Mouse (Mus musculus): Measurements from ENCODE around the gene Usp25.

The Usp25 gene

DNA sequence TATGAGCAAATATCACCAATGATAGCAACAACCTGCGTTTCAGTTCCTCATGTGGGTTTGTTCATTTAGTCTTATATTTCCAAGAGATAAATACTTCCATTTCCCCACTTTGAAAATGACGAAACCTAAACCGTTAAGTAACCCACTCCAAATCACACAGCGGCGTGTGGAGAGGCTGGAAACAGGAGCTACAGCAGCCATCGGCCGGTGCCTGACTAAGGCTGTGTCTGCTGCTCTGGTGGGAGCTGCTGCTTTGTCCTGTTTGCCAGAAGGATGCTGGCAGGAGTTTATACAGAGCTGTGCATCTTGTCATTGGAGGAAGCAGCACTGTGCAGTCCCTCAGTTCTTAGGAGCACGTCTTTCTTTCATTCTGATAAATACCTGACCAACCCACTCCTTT, 21.2 kb downstream of the Usp25 start:
- DNase-seq = no peak

DNA sequence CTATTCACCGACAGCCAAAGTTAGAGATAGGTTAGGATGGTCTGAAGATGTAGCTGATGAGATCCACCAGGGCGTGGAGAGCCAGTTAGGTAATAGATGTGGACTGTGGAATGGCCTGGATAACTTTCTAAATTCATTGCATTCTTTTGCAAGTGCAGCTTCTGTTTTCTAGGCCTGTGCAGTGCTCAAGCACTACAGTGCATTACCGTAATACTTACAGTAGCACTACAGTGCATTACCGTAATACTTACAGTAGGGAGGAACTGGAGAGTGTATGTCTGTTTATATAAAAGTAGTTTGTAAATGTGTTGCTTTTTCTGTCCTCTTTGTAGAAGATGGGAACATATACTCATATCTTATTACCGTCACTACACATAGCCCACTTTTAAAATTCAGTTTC, 28.1 kb downstream of the Usp25 start:
- DNase-seq = no peak

DNA sequence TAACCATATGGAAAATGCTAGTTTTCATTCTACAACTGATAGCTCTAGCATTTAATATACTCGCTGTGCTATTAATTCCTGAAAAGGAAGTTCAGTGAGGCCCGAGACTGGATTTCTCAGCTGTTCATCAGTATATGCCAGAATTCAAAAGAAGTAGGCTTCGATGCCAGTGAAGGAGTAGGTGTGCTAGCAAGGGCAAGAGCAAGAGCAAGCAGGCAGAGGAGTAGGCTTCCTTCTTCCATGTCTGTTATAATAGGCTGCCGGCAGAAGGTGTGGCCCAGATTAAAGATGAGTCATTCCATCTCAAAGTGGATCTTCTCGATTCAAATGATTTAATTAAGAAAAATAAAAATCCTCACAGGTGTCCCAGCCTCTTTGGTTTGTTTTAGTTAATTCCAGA, 30.0 kb downstream of the Usp25 start:
- DNase-seq = no peak

DNA sequence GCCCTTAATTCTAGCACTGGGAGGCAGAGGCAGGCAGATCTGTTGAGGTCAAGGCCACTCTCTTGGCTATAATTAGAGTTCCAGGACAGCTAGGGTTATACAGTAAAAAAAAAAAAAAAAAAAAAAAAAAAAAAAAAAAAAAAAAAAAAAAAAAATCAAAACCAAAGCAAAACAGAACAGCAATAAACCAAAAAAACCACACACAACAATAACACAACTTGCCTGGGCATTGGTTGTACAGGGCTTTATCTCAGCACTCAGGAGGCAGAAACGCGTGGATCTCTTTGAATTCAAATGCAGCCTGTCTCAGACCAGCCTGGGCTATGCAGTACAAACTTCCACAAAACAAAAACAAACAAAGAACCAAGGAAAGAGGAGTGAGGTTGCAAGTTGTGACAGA, 40.7 kb downstream of the Usp25 start:
- DNase-seq = no peak

GRCm38 (mm10) chr16:77055519-77056159, 42.1 kb downstream of the Usp25 start:
- DNase-seq = no peak

DNA sequence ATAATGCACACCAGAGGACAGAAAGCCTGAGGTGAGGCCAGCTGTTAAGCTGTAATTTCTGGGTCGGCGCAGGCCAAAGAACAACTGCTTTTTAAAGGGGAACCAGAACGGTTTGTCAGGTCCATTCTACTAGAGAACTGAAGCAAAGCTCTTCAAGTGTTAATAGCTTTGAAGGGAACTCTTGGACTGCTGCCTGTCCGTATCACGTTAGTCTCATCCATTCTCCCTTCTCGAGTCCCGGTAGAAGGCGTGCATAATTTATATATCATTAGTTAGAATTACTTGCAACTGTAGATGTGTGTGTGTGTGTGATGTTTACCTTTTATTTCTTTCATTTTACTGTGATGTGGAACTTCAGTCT, 42.6 kb downstream of the Usp25 start:
- DNase-seq = no peak

GRCm38 (mm10) chr16:77058567-77058966, 45.1 kb downstream of the Usp25 start:
- DNase-seq = no peak

- DNase-seq = no peak
Measured at GRCm38 (mm10) chr16:77060166-77060565, 46.7 kb downstream of the Usp25 start.

- DNase-seq = no peak
Measured at GRCm38 (mm10) chr16:77063916-77064315, 50.4 kb downstream of the Usp25 start.

DNA sequence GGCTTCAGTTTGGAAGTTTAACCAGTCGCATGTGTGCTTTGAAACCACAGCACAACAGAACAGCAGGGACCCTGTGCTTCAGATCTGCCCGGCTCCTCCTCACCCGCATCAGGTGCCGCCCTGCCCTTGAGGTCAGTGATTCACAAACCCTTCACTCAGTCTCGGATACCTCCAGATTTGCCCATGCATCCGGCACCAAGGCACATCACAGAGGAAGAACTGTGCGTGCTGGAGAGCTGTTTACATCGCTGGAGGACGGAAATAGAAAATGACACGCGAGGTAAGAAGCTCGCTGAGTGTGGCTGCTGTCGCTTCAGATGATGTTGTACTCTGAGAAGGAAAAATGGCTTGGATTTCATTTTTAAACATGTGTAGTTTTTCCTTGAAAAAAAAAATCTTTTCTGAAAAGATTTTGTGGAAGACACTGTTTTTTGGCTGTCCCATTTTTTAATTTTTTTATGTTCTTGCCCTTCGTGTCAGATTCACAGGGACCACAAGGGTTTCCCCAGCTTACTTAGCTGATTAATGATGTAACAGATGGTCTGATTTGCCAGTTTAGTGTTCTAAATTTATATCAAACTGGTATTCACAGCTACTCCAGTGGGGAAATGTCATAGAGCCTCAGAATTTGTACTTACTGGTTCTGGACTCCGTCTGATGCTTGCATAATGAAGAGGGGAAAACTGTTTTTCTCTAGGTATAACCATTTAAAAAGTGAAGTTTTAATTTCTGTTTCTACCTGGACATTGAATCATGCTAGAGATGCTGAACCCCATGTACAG, 63.6 kb downstream of the Usp25 start:
- peak; percentile 67 to 70 for DNase-seq

DNA sequence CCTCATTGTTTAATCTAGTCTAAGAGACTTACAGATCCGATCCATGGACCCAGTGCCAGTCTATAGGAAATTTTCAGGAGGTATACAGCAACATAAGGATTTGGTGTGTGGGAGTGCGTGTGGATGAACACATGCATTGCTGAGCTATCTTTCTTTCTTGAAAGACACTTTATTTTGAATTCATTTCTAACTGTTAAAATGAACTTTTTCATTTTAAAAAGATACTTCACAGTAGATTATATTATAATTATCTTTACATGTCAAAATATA, 64.2 kb downstream of the Usp25 start:
- DNase-seq = no peak

DNA sequence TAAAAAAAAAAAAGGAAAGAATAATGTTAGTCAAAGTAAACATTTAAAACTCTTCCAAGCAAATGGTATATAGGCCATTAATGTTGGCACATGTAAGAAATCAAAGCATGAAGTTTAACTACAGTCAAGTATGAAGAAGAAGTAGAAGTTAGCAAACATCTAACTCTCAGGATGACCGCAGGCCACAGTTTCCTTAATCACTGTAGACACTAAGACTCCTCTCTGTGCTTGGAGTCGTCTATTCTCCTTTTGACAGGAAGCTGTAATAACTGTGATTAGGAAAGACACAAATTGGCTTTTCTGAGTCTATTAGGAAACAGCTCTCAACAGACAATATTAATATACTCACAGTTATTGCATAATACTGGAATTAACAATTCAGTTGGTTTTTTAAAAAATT, 70.6 kb downstream of the Usp25 start:
- DNase-seq = no peak

- DNase-seq = no peak
Measured at GRCm38 (mm10) chr16:77089806-77090205, 76.3 kb downstream of the Usp25 start.

GRCm38 (mm10) chr16:77093526-77093925, 80.0 kb downstream of the Usp25 start:
- no peak for DNase-seq

- DNase-seq = no peak
Measured at GRCm38 (mm10) chr16:77095017-77095551, 81.6 kb downstream of the Usp25 start.

DNA sequence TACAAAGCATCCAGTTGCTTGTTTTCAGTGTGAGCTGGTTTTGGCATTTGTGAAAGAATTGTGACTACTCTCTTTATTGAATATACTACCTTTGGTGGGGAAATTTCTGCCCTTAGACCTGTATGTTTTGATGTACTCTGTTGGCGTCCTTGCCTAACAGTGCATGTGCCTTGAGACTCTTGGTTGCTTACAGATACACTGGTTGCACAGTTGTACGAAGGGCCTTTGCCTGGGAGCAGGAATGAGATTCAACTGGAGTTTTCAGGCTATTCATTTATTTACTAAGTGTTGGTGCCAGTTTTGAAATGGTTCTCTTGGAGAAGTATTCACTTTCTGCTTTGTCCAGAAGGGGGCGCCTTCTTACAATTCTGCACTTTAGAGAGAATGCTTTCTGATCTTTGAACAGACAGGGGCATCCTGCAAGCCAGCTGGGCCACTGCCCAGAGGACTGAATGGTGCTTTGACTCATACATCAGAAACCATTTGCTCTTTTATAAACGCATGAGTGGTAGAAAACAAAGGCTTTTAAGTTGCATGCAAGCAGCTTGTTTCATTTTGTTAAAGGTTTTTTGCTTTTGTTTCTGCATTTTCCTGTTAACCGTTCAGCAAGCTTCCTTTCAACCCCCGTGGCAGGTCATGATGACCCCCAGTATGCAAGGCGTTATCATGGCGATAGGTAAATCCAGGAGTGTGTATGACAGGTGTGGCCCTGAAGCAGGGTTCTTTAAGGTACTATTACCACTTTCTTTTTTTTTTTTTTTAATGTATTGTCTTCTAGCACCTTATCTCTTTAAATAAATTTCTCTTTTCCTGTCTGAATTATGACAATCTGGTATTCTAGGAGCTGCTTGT, 85.7 kb downstream of the Usp25 start:
- peak; percentile 77 to 89 for DNase-seq

GRCm38 (mm10) chr16:77103637-77104264, 90.2 kb downstream of the Usp25 start:
- DNase-seq = no peak

GRCm38 (mm10) chr16:77111268-77111667, 97.8 kb downstream of the Usp25 start:
- DNase-seq = no peak

DNA sequence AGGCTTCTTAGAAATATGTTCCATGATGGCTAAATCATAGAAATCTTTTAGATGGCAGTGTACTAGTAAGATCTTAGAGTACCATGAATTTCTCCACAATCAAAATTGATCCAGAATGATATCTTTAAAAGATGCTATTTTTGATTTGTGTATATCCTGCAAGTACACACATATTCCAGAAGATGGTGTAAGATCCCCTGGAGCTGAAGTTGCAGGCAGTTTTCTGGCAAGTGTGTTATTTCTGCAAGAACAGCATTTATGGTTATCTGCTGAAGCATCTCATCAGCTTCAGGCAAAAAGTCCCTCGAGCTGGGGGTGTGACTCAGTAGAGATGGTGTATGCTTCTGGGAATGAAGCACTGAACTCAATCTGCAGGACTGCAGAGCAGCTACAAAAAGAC, 112.4 kb downstream of the Usp25 start:
- no peak for DNase-seq

DNA sequence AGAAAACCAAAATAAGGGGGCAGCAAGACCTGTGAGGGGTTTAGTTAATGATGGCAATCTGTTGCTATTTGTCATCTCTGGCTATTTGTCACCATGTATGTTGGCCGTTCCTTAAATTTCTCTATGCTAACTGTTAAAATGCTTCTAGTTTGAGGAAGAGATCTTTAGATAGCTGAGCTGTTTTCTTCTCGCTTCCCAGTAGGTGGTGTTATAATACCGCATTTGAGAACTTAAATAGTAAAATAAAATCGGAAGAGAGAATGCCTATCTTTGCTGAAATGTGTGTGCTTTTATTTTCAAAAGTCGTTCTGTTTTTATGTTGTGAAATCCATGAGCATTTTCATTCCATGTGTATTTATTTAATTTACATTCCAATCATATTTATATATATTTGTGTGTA, 115.2 kb downstream of the Usp25 start:
- DNase-seq = no peak

GRCm38 (mm10) chr16:77133055-77133454, 119.5 kb downstream of the Usp25 start:
- no peak for DNase-seq

- DNase-seq = no peak
Measured at GRCm38 (mm10) chr16:77140651-77141050, 127.1 kb downstream of the Usp25 start.

- no peak for DNase-seq
Measured at GRCm38 (mm10) chr16:77146801-77147200, 133.3 kb downstream of the Usp25 start.

All from cerebellum, postnatal 25 days (tissue).